Mouse (Mus musculus): ENCODE data around the gene Sohlh1. TPM values are rescaled to one million over a fixed set of nuclear protein-coding genes. Genes with fewer than 3 reads are reported as not detected.

The Sohlh1 gene
- polyA plus RNA-seq, 1 experiment: not detected

DNA sequence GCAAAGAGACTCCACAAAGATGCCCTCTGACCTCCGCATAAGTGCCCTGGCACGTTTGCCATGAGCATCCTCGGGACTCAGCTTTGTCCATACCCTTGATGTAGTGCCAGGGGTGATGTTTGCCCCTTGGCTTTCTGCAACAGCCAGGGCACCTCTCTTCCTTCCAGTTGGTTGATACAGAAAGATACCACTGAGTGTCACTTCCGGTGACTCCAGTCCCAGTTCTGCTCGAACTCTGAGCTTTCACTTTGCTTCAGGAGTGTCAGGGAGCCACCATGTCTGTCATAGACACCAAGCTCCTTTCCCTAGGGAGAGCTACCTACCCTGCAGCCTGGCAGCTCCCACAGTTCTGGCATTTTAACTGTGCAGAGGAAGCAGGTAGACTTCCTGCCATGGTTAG is 7.0 kb upstream of the Sohlh1 start:
- Histone ChIP-seq H3K79me3 (ENCODE audit: low read depth) (no peaks in the 10 kb centered on the region), H3K79me2 (ENCODE audit: control insufficient read depth, insufficient read depth) (no peaks in the 10 kb centered on the region), H3ac (ENCODE audit: control insufficient read depth, insufficient read length, low read depth) (no peak overlapping the region), H3K4me3 (ENCODE audit: insufficient read depth, poor library complexity, severe bottlenecking) (no peak overlapping the region), H3K27me3 (ENCODE audit: control insufficient read depth, insufficient read depth, insufficient read length) (no peaks in the 10 kb centered on the region), H3K36me3 (ENCODE audit: control insufficient read depth, insufficient read depth) (no peaks in the 10 kb centered on the region)
- no peak for TF ChIP-seq MAX (IDR thresholded peaks at IDR 0.05)
- TF ChIP-seq USF1 (IDR thresholded peaks at IDR 0.05; ENCODE audit: low read depth): no peak
- no peak for TF ChIP-seq CTCF (IDR thresholded peaks at IDR 0.05; ENCODE audit: control insufficient read depth, insufficient read depth, insufficient read length)

DNA sequence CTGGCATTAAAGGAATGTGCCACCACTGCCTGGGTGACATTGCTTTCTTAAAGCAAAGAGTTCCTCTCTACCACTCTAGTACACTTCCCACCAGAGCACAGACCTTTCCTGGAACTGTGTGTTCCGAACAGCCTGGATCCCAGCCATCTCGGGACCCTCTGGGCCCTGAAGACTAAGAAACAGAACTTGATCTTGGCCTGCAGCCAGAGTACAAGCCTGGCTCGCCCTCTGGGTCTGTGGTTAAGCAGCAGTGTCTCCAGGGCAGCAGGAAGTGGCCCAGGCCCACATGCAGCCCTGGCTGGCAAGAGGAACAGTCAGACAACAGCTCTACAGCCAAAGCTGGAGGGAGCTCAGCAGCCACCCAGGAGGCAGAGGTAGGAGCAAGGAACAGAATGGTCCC is 5.6 kb upstream of the Sohlh1 start:
- Histone ChIP-seq H3ac (ENCODE audit: control insufficient read depth, insufficient read length, low read depth) (no peak overlapping the region), H3K36me3 (ENCODE audit: control insufficient read depth, insufficient read depth) (no peaks in the 10 kb centered on the region), H3K27me3 (ENCODE audit: control insufficient read depth, insufficient read depth, insufficient read length) (no peaks in the 10 kb centered on the region), H3K79me2 (ENCODE audit: control insufficient read depth, insufficient read depth) (no peaks in the 10 kb centered on the region), H3K4me3 (ENCODE audit: insufficient read depth, poor library complexity, severe bottlenecking) (no peak overlapping the region), H3K79me3 (ENCODE audit: low read depth) (no peaks in the 10 kb centered on the region)
- TF ChIP-seq MYOG (IDR thresholded peaks at IDR 0.05; ENCODE audit: control insufficient read depth, extremely low read depth, insufficient read length) (no peak), CTCF (IDR thresholded peaks at IDR 0.05; ENCODE audit: control insufficient read depth, insufficient read depth, insufficient read length) (no peak), CEBPB (IDR thresholded peaks at IDR 0.05; ENCODE audit: low read depth) (no peak), MYOD1 (IDR thresholded peaks at IDR 0.05; ENCODE audit: control insufficient read depth, insufficient read length, low read depth) (no peak), MAX (IDR thresholded peaks at IDR 0.05) (no peak), USF1 (IDR thresholded peaks at IDR 0.05; ENCODE audit: low read depth) (no peak), FOSL1 (IDR thresholded peaks at IDR 0.05; ENCODE audit: insufficient read depth, low read length, poor library complexity, severe bottlenecking) (no peak)

DNA sequence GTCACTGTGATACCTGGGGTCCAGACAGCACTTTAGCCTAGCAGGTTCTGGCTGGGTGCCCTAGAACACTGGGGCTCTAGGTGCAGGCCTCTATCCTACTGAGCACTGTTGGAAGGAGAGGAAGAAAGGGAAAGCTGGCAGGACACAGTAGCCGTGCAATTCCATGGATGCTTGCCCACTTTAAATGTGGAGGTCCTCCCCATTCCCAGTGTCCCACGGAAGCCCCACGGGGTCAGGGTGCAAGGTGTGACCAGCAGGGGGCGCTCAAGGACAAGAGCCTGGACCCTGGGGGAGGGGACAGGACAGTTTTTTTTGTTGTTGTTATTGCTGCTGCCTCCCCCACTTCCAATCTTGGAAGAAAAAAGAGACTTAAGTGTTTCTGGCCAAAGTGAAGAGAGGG is 3.3 kb upstream of the Sohlh1 start:
- Histone ChIP-seq H3K36me3 (ENCODE audit: control insufficient read depth, insufficient read depth) (no peaks in the 10 kb centered on the region), H3ac (ENCODE audit: control insufficient read depth, insufficient read length, low read depth) (no peak overlapping the region), H3K79me2 (ENCODE audit: control insufficient read depth, insufficient read depth) (no peaks in the 10 kb centered on the region), H3K27me3 (ENCODE audit: control insufficient read depth, insufficient read depth, insufficient read length) (peaks cover 3% of the 10 kb centered on the region), H3K79me3 (ENCODE audit: low read depth) (no peaks in the 10 kb centered on the region), H3K4me3 (ENCODE audit: insufficient read depth, poor library complexity, severe bottlenecking) (no peak overlapping the region)
- no peak for TF ChIP-seq MAX (IDR thresholded peaks at IDR 0.05)
- TF ChIP-seq CEBPB (IDR thresholded peaks at IDR 0.05; ENCODE audit: low read depth): no peak
- TF ChIP-seq CTCF (IDR thresholded peaks at IDR 0.05; ENCODE audit: control insufficient read depth, insufficient read depth, insufficient read length): peak; percentile 61

DNA sequence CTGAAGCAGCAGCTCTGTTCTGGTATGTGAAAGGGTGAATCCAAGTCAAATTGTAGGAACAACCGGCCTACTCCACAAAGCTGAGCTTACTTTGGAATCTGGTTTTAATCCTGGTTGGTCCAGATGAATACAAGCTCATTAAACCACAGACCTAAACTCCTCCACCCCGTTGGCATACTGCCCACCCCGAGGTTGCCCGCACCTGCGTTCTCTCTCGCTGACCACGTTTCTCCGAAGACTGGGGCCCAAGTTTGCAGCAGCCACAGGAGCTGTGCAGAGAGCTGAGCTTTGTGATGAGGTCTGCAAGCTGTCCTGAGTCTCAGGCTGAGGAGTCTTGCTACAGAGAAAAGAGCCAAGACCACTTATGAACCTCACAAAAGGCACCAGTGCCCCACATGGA is 532 bp downstream of the Sohlh1 start:
- no peak for TF ChIP-seq FOSL1 (IDR thresholded peaks at IDR 0.05; ENCODE audit: insufficient read depth, low read length, poor library complexity, severe bottlenecking)
- H3K4me3 ChIP-seq (ENCODE audit: insufficient read depth, poor library complexity, severe bottlenecking): no peak overlapping the region
- H3K79me2 ChIP-seq (ENCODE audit: control insufficient read depth, insufficient read depth): no peaks in the 10 kb centered on the region
- H3K36me3 ChIP-seq (ENCODE audit: control insufficient read depth, insufficient read depth): no peaks in the 10 kb centered on the region
- H3K79me3 ChIP-seq (ENCODE audit: low read depth): no peaks in the 10 kb centered on the region
- no peak overlapping the region for H3ac ChIP-seq (ENCODE audit: control insufficient read depth, insufficient read length, low read depth)
- peaks cover 4% of the 10 kb centered on the region for H3K27me3 ChIP-seq (ENCODE audit: control insufficient read depth, insufficient read depth, insufficient read length)

DNA sequence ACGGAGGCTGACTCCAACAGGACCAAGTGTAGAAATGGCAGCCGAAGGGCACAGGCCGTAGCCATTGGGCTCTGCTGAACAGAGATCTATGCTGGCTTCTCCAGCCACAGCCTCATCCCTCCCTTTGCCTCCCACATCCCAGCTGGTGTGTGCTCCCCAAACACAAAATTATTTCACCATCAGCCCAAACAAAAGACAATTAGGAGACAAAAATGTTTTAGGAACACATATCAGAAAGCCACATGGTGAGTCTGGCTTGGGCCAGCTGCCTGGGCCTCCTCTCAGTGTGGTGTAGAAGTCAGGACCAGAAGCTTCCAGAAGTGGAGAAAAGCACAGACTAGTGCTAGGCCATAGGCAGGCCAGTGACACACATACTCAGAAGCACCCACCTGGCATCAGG is 3.0 kb downstream of the Sohlh1 start:
- H3K27me3 ChIP-seq (ENCODE audit: control insufficient read depth, insufficient read depth, insufficient read length): peaks cover 4% of the 10 kb centered on the region
- no peaks in the 10 kb centered on the region for H3K79me3 ChIP-seq (ENCODE audit: low read depth)
- no peaks in the 10 kb centered on the region for H3K36me3 ChIP-seq (ENCODE audit: control insufficient read depth, insufficient read depth)
- H3K4me3 ChIP-seq (ENCODE audit: insufficient read depth, poor library complexity, severe bottlenecking): no peak overlapping the region
- no peaks in the 10 kb centered on the region for H3K79me2 ChIP-seq (ENCODE audit: control insufficient read depth, insufficient read depth)
- TF ChIP-seq MYOG (IDR thresholded peaks at IDR 0.05; ENCODE audit: control insufficient read depth, extremely low read depth, insufficient read length) (no peak), CTCF (IDR thresholded peaks at IDR 0.05; ENCODE audit: control insufficient read depth, insufficient read depth, insufficient read length) (no peak), CEBPB (IDR thresholded peaks at IDR 0.05; ENCODE audit: low read depth) (no peak), USF1 (IDR thresholded peaks at IDR 0.05; ENCODE audit: low read depth) (no peak), FOSL1 (IDR thresholded peaks at IDR 0.05; ENCODE audit: insufficient read depth, low read length, poor library complexity, severe bottlenecking) (no peak), MAX (IDR thresholded peaks at IDR 0.05) (no peak), MYOD1 (IDR thresholded peaks at IDR 0.05; ENCODE audit: control insufficient read depth, insufficient read length, low read depth) (no peak)
- H3ac ChIP-seq (ENCODE audit: control insufficient read depth, insufficient read length, low read depth): no peak overlapping the region

DNA sequence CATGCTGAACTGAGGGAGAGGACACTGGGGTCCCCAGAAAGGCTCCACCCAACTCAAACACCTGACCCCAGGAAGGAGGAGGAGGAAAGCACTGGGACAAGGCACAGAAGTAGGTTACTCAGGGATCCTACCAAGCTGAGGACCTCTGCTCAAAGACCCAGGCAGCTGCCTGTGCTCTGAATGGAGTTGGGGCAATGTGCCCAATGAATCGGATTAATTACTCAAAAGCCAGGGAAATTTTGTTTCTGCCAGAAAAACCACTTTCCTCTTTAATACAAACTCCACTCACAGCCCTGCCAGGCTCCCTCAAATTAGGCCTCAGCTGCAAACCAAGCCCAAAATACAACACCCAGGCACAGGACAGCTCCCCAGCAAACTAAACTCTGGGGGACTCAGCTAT is 4.3 kb downstream of the Sohlh1 start:
- H3ac ChIP-seq (ENCODE audit: control insufficient read depth, insufficient read length, low read depth): no peak overlapping the region
- TF ChIP-seq USF1 (IDR thresholded peaks at IDR 0.05; ENCODE audit: low read depth) (no peak), MYOG (IDR thresholded peaks at IDR 0.05; ENCODE audit: control insufficient read depth, extremely low read depth, insufficient read length) (no peak), CEBPB (IDR thresholded peaks at IDR 0.05; ENCODE audit: low read depth) (no peak), CTCF (IDR thresholded peaks at IDR 0.05; ENCODE audit: control insufficient read depth, insufficient read depth, insufficient read length) (no peak), MYOD1 (IDR thresholded peaks at IDR 0.05; ENCODE audit: control insufficient read depth, insufficient read length, low read depth) (no peak), MAX (IDR thresholded peaks at IDR 0.05) (no peak), FOSL1 (IDR thresholded peaks at IDR 0.05; ENCODE audit: insufficient read depth, low read length, poor library complexity, severe bottlenecking) (no peak)

More for the DNA sequence above, 4.3 kb downstream of the Sohlh1 start:
- no peaks in the 10 kb centered on the region for H3K36me3 ChIP-seq (ENCODE audit: control insufficient read depth, insufficient read depth)
- H3K79me3 ChIP-seq (ENCODE audit: low read depth): no peaks in the 10 kb centered on the region
- no peak overlapping the region for H3K4me3 ChIP-seq (ENCODE audit: insufficient read depth, poor library complexity, severe bottlenecking)
- no peaks in the 10 kb centered on the region for H3K79me2 ChIP-seq (ENCODE audit: control insufficient read depth, insufficient read depth)
- H3K27me3 ChIP-seq (ENCODE audit: control insufficient read depth, insufficient read depth, insufficient read length): peaks cover 4% of the 10 kb centered on the region

Measured in C2C12 (cell line).